Mouse (Mus musculus) cerebellum, adult 11-12 months (tissue): ENCODE data around the gene Cntnap5a.
"Not testable (repeated sequence)": the region's sequence is repeated elsewhere in the genome, so short reads cannot be mapped to it uniquely, and the experiment has no call there.

Experiments
- DNase-seq: peaks from one replicate; pipeline ENCODE4 v3.0.0; 2022

The Cntnap5a gene

DNA sequence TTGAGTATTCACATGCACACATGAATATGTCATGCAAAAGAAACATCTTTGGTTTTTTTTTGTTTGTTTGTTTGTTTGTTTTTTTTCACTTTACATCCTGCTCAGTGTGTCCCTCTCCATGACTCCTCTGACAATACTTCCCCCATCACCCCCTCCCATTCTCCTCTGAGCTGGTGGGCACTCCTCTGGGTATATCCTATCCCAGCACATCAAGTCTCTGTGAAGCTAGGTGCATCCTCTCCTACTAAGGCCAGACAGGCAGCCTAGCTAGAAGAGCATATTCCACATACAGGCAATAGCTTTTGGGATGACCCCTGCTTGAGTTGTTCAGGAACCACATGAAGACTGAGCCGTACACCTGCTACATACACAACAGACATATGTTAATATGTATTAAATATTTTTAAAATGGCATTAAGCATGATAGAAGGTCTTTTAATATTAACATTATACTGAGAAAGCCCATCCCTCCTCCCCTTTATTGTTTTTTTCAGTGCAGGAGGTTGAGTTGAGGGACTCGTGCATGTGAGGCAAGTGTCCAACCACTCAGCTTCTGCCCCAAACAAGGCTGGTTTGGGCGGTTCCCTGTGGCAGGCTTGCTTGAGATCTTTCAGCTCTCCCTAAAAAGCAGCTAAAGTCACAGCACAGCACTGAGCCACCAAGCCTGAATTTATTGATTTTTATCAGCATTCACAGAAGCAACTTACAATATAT lies 422.6 kb downstream of the Cntnap5a start:
- DNase-seq, result no peak

DNA sequence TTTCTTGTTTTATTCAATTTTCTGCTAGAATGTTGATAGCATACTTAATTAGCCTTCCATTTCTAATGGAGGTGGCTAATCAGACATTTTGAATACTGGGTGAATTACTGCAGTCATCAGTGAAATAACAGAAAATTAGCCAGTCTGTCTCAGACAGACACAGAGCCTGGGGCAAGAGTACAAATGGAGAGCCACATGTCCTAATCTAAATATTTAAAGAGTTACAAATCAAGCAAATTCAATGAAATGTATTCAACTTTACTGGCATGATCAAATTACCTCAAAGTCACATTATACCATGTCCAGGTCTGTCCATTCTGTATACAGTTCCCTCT lies 423.1 kb downstream of the Cntnap5a start:
- no peak for DNase-seq

GRCm38 (mm10) chr1:116108381-116108780 lies 423.8 kb downstream of the Cntnap5a start:
- no peak for DNase-seq

DNA sequence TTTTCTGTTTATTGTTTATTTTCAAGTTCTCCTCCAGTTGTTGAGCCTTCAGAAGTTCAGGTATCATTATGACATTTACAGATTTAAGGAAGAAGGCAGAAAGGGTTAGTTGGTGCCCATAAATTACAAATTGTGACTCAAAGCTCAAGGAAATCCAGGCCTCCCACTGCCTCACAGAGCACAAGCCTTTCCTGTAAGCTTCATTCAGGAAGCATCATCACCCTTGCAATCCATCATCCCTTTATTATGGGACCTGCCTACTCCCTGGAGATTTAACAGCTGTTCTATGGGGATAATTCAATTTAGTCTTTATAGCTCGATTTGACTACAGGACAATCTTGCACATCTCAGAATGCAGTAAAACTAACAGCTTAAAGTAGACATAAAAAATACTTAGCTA lies 441.2 kb downstream of the Cntnap5a start:
- no peak for DNase-seq

DNA sequence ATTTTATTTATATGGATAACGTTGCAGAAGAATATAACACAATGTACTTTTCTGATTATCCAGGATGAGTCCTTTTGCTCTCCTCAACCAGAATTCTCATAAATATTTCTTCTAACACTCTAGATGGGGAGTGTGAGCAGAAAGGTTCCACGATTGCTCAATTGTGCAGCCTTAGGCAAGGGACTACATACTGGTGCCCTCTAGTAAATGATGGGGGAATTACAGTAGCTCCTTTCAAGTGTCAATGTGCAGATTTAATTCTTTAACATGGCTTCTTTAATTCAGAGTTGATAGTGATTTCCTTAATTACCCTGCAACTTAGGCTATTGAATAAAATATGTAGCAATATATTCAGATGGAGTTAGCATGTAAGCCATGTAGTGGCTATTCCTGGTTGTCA lies 442.5 kb downstream of the Cntnap5a start:
- DNase-seq, result no peak

DNA sequence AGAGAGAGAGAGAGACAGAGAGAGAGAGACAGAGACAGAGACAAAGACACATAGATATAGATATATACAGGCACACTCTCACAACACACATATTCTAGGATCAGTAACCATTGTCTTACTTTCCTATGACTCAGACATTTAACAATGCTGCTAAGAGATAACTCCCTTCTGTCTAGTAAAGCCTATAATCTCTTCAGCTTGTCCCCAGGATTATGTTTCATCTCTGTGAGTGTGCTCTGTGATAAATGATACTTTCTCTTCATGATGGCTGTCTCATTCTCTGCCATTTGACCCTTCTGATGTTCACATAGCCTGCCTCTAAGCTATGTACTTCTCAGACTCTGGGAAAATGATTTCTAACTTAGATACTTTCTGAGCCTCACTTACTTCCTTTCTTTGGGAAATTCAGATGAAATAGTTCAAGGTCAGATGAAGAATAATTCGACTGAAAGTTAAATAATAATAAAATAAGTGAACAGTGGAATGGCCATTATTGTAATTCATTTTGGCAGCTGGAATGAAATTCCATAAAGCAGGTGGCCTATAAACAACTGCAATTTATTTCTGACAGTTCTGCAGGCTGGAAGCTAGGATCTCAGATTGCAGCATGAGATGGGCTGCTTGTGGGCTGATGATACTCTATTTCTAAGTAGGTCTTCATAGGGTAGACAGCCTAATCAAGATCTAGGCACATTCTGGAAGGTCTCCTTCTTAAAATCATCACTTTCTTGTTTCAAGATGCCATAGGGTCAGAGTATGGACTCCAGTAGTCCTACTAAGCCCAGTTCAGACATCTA lies 444.1 kb downstream of the Cntnap5a start:
- DNase-seq, result no peak

GRCm38 (mm10) chr1:116132471-116132870 lies 447.9 kb downstream of the Cntnap5a start:
- no peak for DNase-seq

DNA sequence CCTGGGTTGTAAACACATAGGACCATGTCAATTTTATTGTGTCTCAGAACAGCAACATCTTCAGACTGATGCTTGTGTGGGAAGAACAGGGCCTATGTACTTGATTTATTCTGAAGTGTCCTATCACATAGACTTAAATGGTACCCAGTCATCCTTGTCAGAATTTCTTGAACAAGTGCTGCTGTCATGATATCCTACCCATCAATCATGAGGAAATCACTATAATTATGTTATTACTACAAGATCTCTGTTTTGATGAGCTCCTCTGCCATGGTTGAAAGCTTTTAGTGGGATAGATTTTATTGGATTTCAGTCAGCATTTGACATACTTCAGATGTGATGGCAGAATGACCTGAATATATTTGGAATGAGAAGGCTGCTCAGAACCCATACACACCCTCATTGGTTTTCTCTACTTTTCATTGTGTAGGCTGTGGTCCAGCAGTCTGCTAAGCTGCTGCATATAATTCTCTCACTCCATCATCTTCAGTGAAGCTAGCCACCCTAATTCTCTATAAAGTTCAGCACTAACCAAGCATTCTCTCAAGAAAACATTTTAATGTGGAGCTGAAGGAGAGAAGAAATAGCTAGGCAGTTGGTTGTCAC lies 465.3 kb downstream of the Cntnap5a start:
- DNase-seq, result no peak

DNA sequence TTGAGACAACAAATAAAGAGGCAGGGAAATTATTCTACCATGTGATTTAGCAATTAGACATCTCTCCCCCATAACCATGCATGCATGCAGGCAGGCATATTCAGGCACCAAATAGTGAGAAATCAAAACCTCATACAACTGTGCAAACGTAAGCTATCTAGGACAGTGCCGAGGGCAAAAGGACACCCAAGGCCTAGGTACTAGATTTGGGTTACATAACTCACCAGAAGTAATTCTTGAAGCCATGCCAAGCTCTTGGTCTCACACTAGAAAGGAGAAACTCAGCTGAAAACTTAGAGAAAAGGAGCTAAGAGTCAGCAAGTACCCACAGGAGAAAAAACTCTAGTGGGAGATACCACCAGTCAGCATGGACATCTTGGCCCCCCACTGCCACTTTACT lies 499.9 kb downstream of the Cntnap5a start:
- no peak for DNase-seq

GRCm38 (mm10) chr1:116188142-116188541 lies 503.6 kb downstream of the Cntnap5a start:
- not testable (repeated sequence) for DNase-seq

GRCm38 (mm10) chr1:116192299-116192698 lies 507.7 kb downstream of the Cntnap5a start:
- no peak for DNase-seq

DNA sequence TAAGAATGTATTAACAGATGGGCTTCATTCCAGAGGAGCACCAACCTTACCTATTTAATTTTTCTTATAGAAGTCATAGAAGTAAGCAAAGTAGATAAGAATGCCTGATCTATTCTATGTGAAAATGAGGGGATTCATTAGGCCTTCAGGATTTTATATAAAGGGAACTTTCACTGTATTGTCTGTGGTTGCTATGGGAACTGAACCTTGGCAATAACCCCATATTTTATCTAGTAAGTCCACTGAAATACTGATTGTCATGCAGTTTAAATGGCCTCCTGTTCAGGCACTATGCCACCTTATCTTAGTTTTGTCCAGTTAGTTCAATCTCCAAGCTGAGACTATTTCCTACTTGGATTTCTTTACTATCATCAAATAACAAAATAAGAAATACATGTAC lies 532.3 kb downstream of the Cntnap5a start:
- DNase-seq, result no peak

DNA sequence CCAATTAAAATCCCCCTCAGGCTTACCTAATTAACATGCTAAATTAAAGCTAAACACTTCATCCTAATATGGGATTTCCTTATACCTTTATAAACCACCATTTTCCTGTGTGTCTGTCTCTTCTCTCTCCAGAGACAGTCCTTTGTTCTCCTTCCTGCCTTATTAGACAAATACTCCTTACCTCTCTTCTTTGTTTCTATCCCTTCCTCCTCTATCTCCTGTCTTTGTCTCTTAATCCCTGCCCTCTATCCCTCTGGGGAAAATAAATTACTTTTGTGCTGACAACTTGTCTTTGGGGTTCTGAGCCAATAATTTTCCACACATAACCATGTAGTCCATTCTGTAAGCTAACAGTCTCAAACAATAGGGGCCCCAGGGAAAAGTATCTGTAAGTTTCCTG lies 556.0 kb downstream of the Cntnap5a start:
- no peak for DNase-seq

GRCm38 (mm10) chr1:116243856-116244255 lies 559.3 kb downstream of the Cntnap5a start:
- no peak for DNase-seq

GRCm38 (mm10) chr1:116281144-116281543 lies 596.6 kb downstream of the Cntnap5a start:
- DNase-seq, result no peak

DNA sequence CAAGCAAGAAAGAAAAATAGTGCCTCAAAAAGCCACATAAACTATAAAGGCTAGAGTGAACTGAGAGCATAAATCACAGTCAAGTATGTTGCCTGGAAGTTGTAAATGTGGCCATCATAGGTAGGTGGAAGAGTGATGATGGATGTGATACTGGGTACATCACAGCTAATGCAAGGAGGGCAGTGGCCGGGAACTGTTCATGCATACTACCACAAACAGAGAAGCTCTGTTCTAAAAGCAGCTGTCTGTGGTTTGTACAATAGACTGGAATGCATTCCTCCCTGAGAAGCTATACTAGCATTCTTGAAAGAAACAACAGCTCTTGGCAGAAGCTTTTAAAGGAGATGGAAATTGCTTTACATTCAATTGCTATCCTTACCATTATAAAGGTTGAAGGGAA lies 599.4 kb downstream of the Cntnap5a start:
- DNase-seq, result no peak

DNA sequence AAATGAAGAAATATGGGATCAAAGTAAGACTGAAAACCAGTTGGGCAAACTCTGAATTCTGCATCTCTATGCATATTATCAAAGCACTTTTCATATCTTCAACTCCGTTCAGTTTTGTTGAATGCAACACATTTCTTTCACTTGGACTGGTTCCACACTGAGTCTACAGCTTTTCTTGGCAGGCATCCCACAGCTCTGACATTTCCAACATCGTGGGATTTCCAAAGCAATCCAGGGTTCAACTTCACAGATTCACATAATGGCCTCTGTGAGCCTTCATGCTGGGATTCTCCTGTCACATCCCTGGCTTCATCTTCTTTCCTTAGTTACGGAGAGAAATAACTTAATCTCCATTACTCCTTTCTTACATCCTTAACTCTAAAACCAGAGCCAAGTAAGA lies 622.0 kb downstream of the Cntnap5a start:
- DNase-seq, result no peak

GRCm38 (mm10) chr1:116311512-116311911 lies 627.0 kb downstream of the Cntnap5a start:
- DNase-seq, result no peak

DNA sequence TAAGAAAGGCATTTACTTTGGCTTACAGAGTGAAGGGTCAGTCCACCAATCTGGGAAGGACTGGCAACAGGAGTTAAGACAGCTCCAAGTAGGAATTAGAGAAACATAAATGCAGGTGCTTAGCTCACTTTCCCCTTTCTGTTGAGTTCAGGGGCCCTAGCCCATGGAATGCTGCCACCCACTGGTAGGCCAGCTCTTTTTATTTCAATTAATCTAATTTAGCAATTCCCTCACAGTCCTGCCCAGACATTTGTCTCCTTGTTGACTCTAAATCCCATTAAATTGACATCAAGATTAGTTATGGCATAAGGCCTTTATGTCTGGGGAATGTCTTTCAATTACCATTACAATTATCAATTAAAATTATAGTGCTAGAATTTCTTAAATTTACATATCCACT lies 628.7 kb downstream of the Cntnap5a start:
- no peak for DNase-seq

GRCm38 (mm10) chr1:116324505-116324904 lies 639.9 kb downstream of the Cntnap5a start:
- no peak for DNase-seq

DNA sequence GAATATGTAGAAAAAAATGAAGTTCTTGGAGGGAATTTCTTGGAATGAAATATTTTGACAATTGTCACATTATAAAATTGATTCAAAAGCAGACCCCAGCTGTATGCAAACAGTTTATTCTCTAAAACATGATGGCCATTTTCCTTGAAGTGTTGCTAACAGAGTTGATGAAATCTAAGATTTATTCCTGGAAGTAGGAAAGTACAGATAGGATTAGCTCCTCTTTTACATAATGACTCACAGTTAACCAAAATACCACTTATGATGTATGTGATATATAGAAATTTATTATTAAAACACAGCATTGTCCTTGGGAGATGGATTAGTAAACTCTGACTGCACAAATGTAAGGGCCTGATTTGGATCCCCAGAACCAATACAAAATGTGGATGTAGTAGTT lies 669.1 kb downstream of the Cntnap5a start:
- DNase-seq, result no peak

- no peak for DNase-seq
Measured at GRCm38 (mm10) chr1:116365606-116366005, 681.0 kb downstream of the Cntnap5a start.

- DNase-seq, result no peak
Measured at GRCm38 (mm10) chr1:116366171-116366570, 681.6 kb downstream of the Cntnap5a start.

DNA sequence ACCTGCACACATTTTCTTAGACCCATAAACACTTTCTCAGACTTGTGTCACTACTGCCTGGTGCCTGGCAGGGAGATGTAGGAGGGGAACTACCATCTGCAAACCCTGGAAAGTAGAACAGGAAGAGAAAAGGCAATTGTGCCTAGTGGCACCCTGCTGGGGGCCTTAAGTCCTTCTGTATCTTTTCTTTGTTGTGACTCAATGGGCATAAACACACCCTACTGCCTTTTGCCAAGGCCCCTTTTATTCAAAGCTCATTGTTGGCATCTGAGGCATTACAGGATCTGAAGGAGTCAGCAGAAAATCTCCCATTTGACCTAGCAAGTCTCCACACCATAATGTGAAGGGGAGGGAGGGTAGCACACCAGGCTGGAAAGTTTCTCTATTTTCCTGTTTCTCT lies 682.2 kb downstream of the Cntnap5a start:
- no peak for DNase-seq
